Comparison of ENCODE assay signal across 11 mouse cellular contexts in genomic region chr6:13280835-13281234, GRCm38 (mm10). TPM values are rescaled to one million over a fixed set of nuclear protein-coding genes. Genes with fewer than 3 reads are reported as not detected.
DNase-seq lines count a peak whose midpoint lies in the region; ATAC-seq and TF ChIP-seq lines count a peak whose summit lies in the region.
"Had no signal": no experiment of that assay in that cellular context is flagged by ENCODE, and none has a peak within 500 bp of the region (broad histone marks: within the 10 kb centered on the region; RNA-seq: fewer than 3 reads in every experiment).

No protein-coding gene starts in this region.

- no peak for ATAC-seq in intestine, postnatal 0 days
- no peak for ATAC-seq in intestine, embryonic 16.5 days
- no peak for ATAC-seq in lung, postnatal 0 days
- ATAC-seq in intestine, embryonic 15.5 days = no peak

- intact Hi-C loops in gastrocnemius, postnatal 36 days (cut with DNase I) = no loop called here

- H3K9me3 ChIP-seq in intestine, postnatal 0 days (ENCODE audit: control insufficient read depth) = no peaks in the 10 kb centered on the region
- no peaks in the 10 kb centered on the region for H3K9me3 ChIP-seq in intestine, embryonic 16.5 days (ENCODE audit: control insufficient read depth, low read length)
- no peaks in the 10 kb centered on the region for H3K9me3 ChIP-seq in lung, postnatal 0 days (ENCODE audit: low read length)
- H3K9me3 ChIP-seq in intestine, embryonic 15.5 days = no peaks in the 10 kb centered on the region
- H3K9me3 ChIP-seq: liver, embryonic 13.5 days; stomach, embryonic 15.5 days had no signal

- H3K9ac ChIP-seq in intestine, postnatal 0 days (ENCODE audit: low read depth, low read length) = no peak overlapping the region
- no peak overlapping the region for H3K9ac ChIP-seq in intestine, embryonic 16.5 days (ENCODE audit: low read depth, low read length)
- no peak overlapping the region for H3K9ac ChIP-seq in lung, postnatal 0 days (replicated peaks; ENCODE audit: low read depth)
- no peak overlapping the region for H3K9ac ChIP-seq in intestine, embryonic 15.5 days
- H3K9ac ChIP-seq: liver, embryonic 13.5 days; stomach, embryonic 15.5 days had no signal

- H3K27ac ChIP-seq in intestine, postnatal 0 days (ENCODE audit: low read depth, low read length) = no peak overlapping the region
- H3K27ac ChIP-seq in intestine, embryonic 16.5 days (ENCODE audit: low read length) = no peak overlapping the region
- no peak overlapping the region for H3K27ac ChIP-seq in lung, postnatal 0 days (ENCODE audit: low read length)
- no peak overlapping the region for H3K27ac ChIP-seq in intestine, embryonic 15.5 days
- H3K27ac ChIP-seq: liver, embryonic 13.5 days; stomach, embryonic 15.5 days had no signal

- H3K4me1 ChIP-seq in intestine, postnatal 0 days (replicated peaks; ENCODE audit: control insufficient read depth, insufficient read depth, low read length) = no peaks in the 10 kb centered on the region
- H3K4me1 ChIP-seq in intestine, embryonic 16.5 days (ENCODE audit: control insufficient read depth, insufficient read depth, low read length) = no peaks in the 10 kb centered on the region
- H3K4me1 ChIP-seq in lung, postnatal 0 days (ENCODE audit: insufficient read depth, low read depth, low read length) = no peaks in the 10 kb centered on the region
- no peaks in the 10 kb centered on the region for H3K4me1 ChIP-seq in intestine, embryonic 15.5 days (replicated peaks)
- H3K4me1 ChIP-seq: liver, embryonic 13.5 days; stomach, embryonic 15.5 days had no signal

- H3K27me3 ChIP-seq in intestine, postnatal 0 days (replicated peaks; ENCODE audit: control insufficient read depth, insufficient read depth, low read length) = no peaks in the 10 kb centered on the region
- no peaks in the 10 kb centered on the region for H3K27me3 ChIP-seq in intestine, embryonic 16.5 days (replicated peaks; ENCODE audit: control insufficient read depth, insufficient read depth, low read length)
- H3K27me3 ChIP-seq in lung, postnatal 0 days (replicated peaks; ENCODE audit: insufficient read depth, low read length) = no peaks in the 10 kb centered on the region
- no peaks in the 10 kb centered on the region for H3K27me3 ChIP-seq in intestine, embryonic 15.5 days (replicated peaks)
- H3K27me3 ChIP-seq: liver, embryonic 13.5 days; stomach, embryonic 15.5 days had no signal

- 0% methylated on average over 3 of the region's 3 CpGs for WGBS in intestine, postnatal 0 days
- WGBS in intestine, embryonic 16.5 days = 1% methylated on average over 3 of the region's 3 CpGs
- WGBS in lung, postnatal 0 days = under 1% methylated on average over 3 of the region's 3 CpGs
- WGBS in intestine, embryonic 15.5 days = under 1% methylated on average over 3 of the region's 3 CpGs

- DNase-seq in thymus, postnatal 14 days = peak; percentile 12
- no peak for DNase-seq in thymus, postnatal 36 days
- DNase-seq in brain, embryonic 14.5 days (ENCODE audit: low read depth) = peak; percentile 92
- DNase-seq in lung, postnatal 0 days (ENCODE audit: low spot score) = peak; percentile 75
- no peak for DNase-seq in gastrocnemius, postnatal 36 days
- DNase-seq: liver, embryonic 13.5 days had no signal

- H3K4me3 ChIP-seq in intestine, postnatal 0 days (ENCODE audit: low read depth, low read length) = no peak overlapping the region
- H3K4me3 ChIP-seq in intestine, embryonic 16.5 days (ENCODE audit: low read length) = no peak overlapping the region
- no peak overlapping the region for H3K4me3 ChIP-seq in lung, postnatal 0 days (ENCODE audit: low read depth, low read length)
- no peak overlapping the region for H3K4me3 ChIP-seq in intestine, embryonic 15.5 days (replicated peaks)
- H3K4me3 ChIP-seq: erythroblast, embryonic 14.5 days; liver, embryonic 13.5 days; stomach, embryonic 15.5 days had no signal

- no peaks in the 10 kb centered on the region for H3K36me3 ChIP-seq in intestine, postnatal 0 days (ENCODE audit: control insufficient read depth, insufficient read depth)
- H3K36me3 ChIP-seq in intestine, embryonic 16.5 days (ENCODE audit: control insufficient read depth, insufficient read depth, low read length) = no peaks in the 10 kb centered on the region
- H3K36me3 ChIP-seq in lung, postnatal 0 days (ENCODE audit: insufficient read depth, low read length) = no peaks in the 10 kb centered on the region
- no peaks in the 10 kb centered on the region for H3K36me3 ChIP-seq in intestine, embryonic 15.5 days
- H3K36me3 ChIP-seq: liver, embryonic 13.5 days; stomach, embryonic 15.5 days had no signal

- TF ChIP-seq EP300 in lung, postnatal 0 days (IDR thresholded peaks at IDR 0.05) = no peak

- no peak for TF ChIP-seq POLR2A in brain, embryonic 14.5 days (IDR thresholded peaks at IDR 0.05; ENCODE audit: borderline replicate concordance, extremely low read depth, insufficient read depth, insufficient read length, poor library complexity, severe bottlenecking)

- peak; percentile 70 for TF ChIP-seq CTCF in intestine, postnatal 0 days (IDR thresholded peaks at IDR 0.05; ENCODE audit: low read depth)
- TF ChIP-seq CTCF in brain, embryonic 14.5 days (IDR thresholded peaks at IDR 0.05; ENCODE audit: borderline replicate concordance, extremely low read depth, insufficient read depth, insufficient read length) = peak; percentile 28
- peak; percentile 72 for TF ChIP-seq CTCF in lung, postnatal 0 days (IDR thresholded peaks at IDR 0.05)

- no peak overlapping the region for H3K4me2 ChIP-seq in intestine, postnatal 0 days (replicated peaks; ENCODE audit: low read depth)
- no peak overlapping the region for H3K4me2 ChIP-seq in intestine, embryonic 16.5 days (ENCODE audit: low read depth, low read length)
- H3K4me2 ChIP-seq in lung, postnatal 0 days (replicated peaks; ENCODE audit: low read depth, low read length) = no peak overlapping the region
- no peak overlapping the region for H3K4me2 ChIP-seq in intestine, embryonic 15.5 days (replicated peaks)
- H3K4me2 ChIP-seq: liver, embryonic 13.5 days; stomach, embryonic 15.5 days had no signal

RNA-seq across cellular contexts. Expression of gene Vwde, which starts 56.1 kb away (rescaled TPM):
- not detected in 2 replicates for polyA plus RNA-seq in intestine, postnatal 0 days (2015; fragmentation: Nextera tagmentation; extraction: Ambion mirVana)
- polyA plus RNA-seq in intestine, embryonic 16.5 days (2015; fragmentation: Nextera tagmentation; extraction: Ambion mirVana) = not detected in 2 replicates
- 0.06 and 0.19 TPM in 2 replicates for polyA plus RNA-seq in brain, embryonic 14.5 days (2012; rRNA removed)
- polyA plus RNA-seq in lung, postnatal 0 days (2015; fragmentation: Nextera tagmentation; extraction: Ambion mirVana) = not detected in 2 replicates
- total RNA-seq in gastrocnemius, postnatal 36 days (2021) = not detected
- 0.03 TPM in 1 of 2 replicates, not detected in the other for polyA plus RNA-seq in intestine, embryonic 15.5 days (2015; fragmentation: Nextera tagmentation; extraction: Ambion mirVana)

Comparison
In these comparisons a context has a peak if more than half of its experiments do, and no peak if none do; other contexts are left out.
1. DNase-seq: peak in thymus, postnatal 14 days (single experiment), brain, embryonic 14.5 days (single experiment) and lung, postnatal 0 days (single experiment); none in thymus, postnatal 36 days (0 of 2) and gastrocnemius, postnatal 36 days (0 of 2).
2. Peak in every context shown above with its lines, with median percentiles within 50 percentile points of each other: CTCF ChIP-seq.